Mouse (Mus musculus) limb, embryonic 15.5 days (tissue): ENCODE measurements around the gene Ell2. TPM values are rescaled to one million over a fixed set of nuclear protein-coding genes. Genes with fewer than 3 reads are reported as not detected.

Source experiments
- ATAC-seq: fragments of 200-750 bp; cut with Nextera tagmentation; 2 replicates; pipeline ENCODE4 v1.8.0; 2017; ENCODE audit warnings: low read depth, moderate TSS enrichment; ENCODE audit not compliant: insufficient number of reproducible peaks, low FRiP score, low TSS enrichment
- H3K27ac ChIP-seq: fragments of 300-500 bp; sonication (generic); 2 replicates; pipeline ENCODE4 v1.5.1; 2015; ENCODE audit warnings: moderate library complexity, mild to moderate bottlenecking, inconsistent platforms
- H3K27me3 ChIP-seq: fragments of 300-500 bp; sonication (generic); 2 replicates; pipeline ENCODE4 v1.6.1; 2015; ENCODE audit warnings: inconsistent platforms
- H3K36me3 ChIP-seq: fragments of 300-500 bp; sonication (generic); 2 replicates; pipeline ENCODE4 v1.6.1; 2015; ENCODE audit warnings: inconsistent platforms
- H3K4me1 ChIP-seq: fragments of 300-500 bp; sonication (generic); 2 replicates; pipeline ENCODE4 v1.6.1; 2015; ENCODE audit warnings: inconsistent platforms
- H3K4me2 ChIP-seq: fragments of 300-500 bp; sonication (generic); 2 replicates; pipeline ENCODE4 v1.6.1; 2015; ENCODE audit warnings: mild to moderate bottlenecking, inconsistent platforms
- H3K4me3 ChIP-seq: fragments of 300-500 bp; sonication (generic); 2 replicates; pipeline ENCODE4 v1.5.1; 2015; ENCODE audit warnings: mild to moderate bottlenecking, inconsistent platforms
- H3K9ac ChIP-seq: fragments of 300-500 bp; sonication (generic); 2 replicates; pipeline ENCODE4 v1.6.1; 2015; ENCODE audit warnings: inconsistent platforms
- H3K9me3 ChIP-seq: fragments of 300-500 bp; sonication (generic); 2 replicates; pipeline ENCODE4 v1.6.1; 2016; ENCODE audit warnings: inconsistent platforms
- WGBS: fragments of 180-500 bp; shearing (Covaris S2); methylation state at CpG from one replicate; pipeline ENCODE4 v1.1.7; 2015; 5-methylcytosine and 5-hydroxymethylcytosine counted together
- polyA plus RNA-seq: library from polyadenylated mRNA; unstranded; fragments of >200 nt; fragmentation: Nextera tagmentation; extraction: Ambion mirVana; gene quantifications from 2 replicates; pipeline ENCODE4 v1.2.1, GENCODE M21; 2015

Ell2 gene
- polyA plus RNA-seq, 1 experiment from 2014 or later = 13.3 TPM

- H3K4me1 ChIP-seq = no peaks in the 10 kb centered on the region
- H3K4me2 ChIP-seq = no peak overlapping the region
- H3K9me3 ChIP-seq = no peaks in the 10 kb centered on the region
- H3K36me3 ChIP-seq = no peaks in the 10 kb centered on the region
- no peak for ATAC-seq
- WGBS = 58% methylated on average over 6 of the region's 6 CpGs
- H3K9ac ChIP-seq = no peak overlapping the region
- no peak overlapping the region for H3K4me3 ChIP-seq
- H3K27me3 ChIP-seq = no peaks in the 10 kb centered on the region
- no peak overlapping the region for H3K27ac ChIP-seq
These were observed 87.5 kb downstream of the Ell2 start for GRCm38 (mm10) chr13:75793863-75794629.

- Histone ChIP-seq H3K27me3 (no peaks in the 10 kb centered on the region), H3K9ac (no peak overlapping the region), H3K4me3 (peak overlapping the region; percentile 27), H3K4me1 (no peaks in the 10 kb centered on the region), H3K4me2 (peak overlapping the region; percentile 45), H3K27ac (no peak overlapping the region), H3K9me3 (no peaks in the 10 kb centered on the region), H3K36me3 (no peaks in the 10 kb centered on the region)
- 25% methylated on average over 18 of the region's 18 CpGs for WGBS
- ATAC-seq = peak; percentile 81
These were observed 91.0 kb downstream of the Ell2 start for GRCm38 (mm10) chr13:75797369-75798141.

DNA sequence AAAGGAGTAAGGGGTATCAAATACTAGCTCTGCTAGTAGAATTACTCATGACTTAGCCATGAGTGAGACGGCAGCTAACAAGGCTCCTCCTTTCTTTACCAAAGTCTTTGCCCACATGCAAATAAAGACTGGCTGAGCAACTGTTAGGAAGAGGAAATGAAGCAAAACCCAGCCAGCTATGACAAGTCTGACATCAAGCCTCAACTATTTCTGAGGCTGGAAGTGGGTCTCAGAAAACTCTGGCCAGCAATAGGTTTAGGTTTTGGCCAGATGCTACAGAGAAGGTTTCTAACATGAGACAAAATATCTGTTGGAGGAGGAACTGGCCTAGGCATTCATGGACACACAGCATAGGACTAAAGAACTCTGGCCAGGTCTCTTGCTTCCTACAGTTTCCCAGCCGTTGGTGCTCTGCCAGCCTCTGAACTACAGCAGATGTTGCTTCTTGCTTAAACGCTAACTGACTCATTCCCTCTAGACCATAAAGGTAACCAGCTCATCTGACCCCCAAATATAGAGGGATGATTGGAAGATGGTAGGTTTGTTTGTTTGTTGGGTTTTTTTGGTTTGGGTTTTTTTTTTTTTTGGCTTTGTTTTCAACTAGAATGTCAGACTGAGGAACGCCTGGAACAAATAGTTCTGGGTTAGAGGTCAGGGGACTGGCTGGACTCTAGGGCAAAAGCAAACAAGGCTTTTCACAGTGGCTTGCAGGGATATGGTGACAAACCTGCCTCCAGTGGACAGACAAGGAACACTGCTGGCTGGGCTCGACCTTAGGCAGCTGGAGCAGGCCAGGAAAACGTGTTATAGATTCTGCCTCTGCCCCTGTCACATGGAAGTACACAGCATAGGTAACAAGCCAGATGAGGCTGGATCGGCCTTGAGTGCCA, 92.1 kb downstream of the Ell2 start:
- Histone ChIP-seq H3K4me1 (no peaks in the 10 kb centered on the region), H3K27me3 (no peaks in the 10 kb centered on the region), H3K4me3 (no peak overlapping the region), H3K36me3 (no peaks in the 10 kb centered on the region), H3K27ac (peak overlapping the region; percentile 17; the same call in 1 of the 2 replicates), H3K4me2 (no peak overlapping the region), H3K9me3 (no peaks in the 10 kb centered on the region), H3K9ac (no peak overlapping the region)
- no peak for ATAC-seq
- WGBS = 62% methylated on average over 7 of the region's 7 CpGs

GRCm38 (mm10) chr13:75799421-75799820, 92.9 kb downstream of the Ell2 start:
- Histone ChIP-seq H3K27ac (no peak overlapping the region), H3K4me2 (no peak overlapping the region), H3K4me1 (no peaks in the 10 kb centered on the region), H3K27me3 (no peaks in the 10 kb centered on the region), H3K9ac (no peak overlapping the region), H3K4me3 (no peak overlapping the region), H3K9me3 (no peaks in the 10 kb centered on the region), H3K36me3 (no peaks in the 10 kb centered on the region)
- WGBS = 90% methylated on average over 3 of the region's 3 CpGs
- ATAC-seq = no peak

GRCm38 (mm10) chr13:75807969-75808368, 101.4 kb downstream of the Ell2 start:
- no peak overlapping the region for H3K9ac ChIP-seq
- no peaks in the 10 kb centered on the region for H3K9me3 ChIP-seq
- no peak overlapping the region for H3K4me3 ChIP-seq
- no peak overlapping the region for H3K27ac ChIP-seq
- no peaks in the 10 kb centered on the region for H3K4me1 ChIP-seq
- 72% methylated on average over 1 of the region's 1 CpGs for WGBS
- H3K27me3 ChIP-seq = no peaks in the 10 kb centered on the region
- ATAC-seq = no peak
- no peak overlapping the region for H3K4me2 ChIP-seq
- H3K36me3 ChIP-seq = no peaks in the 10 kb centered on the region

DNA sequence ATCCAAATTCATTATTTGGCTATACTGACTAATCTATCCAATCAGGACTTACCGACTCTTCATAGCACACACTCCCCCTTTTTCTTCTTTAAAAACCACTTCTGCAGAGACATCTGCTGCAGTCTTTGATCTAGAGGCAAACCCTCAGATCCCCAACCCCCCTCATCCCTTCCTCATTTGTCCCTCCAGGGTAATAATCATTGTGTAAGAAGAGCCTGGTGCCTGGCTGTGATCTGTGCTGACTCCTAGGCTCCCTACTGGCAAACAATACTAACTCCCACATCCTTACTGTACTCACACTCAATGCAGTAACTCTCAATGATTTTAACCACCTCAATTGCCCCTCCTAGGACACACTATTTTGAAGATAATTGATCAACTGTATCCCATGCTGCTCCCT, 103.4 kb downstream of the Ell2 start:
- H3K4me2 ChIP-seq = no peak overlapping the region
- no peaks in the 10 kb centered on the region for H3K9me3 ChIP-seq
- no peak for ATAC-seq
- no peak overlapping the region for H3K27ac ChIP-seq
- H3K9ac ChIP-seq = no peak overlapping the region
- H3K27me3 ChIP-seq = no peaks in the 10 kb centered on the region
- H3K4me3 ChIP-seq = no peak overlapping the region
- no peaks in the 10 kb centered on the region for H3K4me1 ChIP-seq
- 51% methylated on average over 1 of the region's 1 CpGs for WGBS
- H3K36me3 ChIP-seq = no peaks in the 10 kb centered on the region

DNA sequence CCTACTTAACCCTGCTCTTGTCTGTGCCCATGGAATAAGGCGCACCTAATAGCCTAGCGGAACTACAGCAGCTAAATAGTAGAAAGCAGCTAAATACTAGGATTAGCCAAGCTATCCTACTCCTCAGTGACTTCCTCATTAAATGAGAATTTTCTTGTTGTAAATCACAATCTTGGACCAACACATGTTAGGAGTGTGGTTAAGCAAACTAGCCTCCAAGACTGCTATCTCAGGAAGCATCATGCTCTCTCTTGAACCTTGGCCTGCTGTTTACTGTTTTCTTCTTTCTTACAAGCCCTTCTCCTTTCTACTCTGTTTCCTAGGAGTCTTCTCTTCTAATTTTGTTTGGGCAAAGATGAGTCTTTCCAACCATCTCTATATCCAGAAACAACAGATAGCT, 110.6 kb downstream of the Ell2 start:
- ATAC-seq = no peak
- Histone ChIP-seq H3K4me3 (no peak overlapping the region), H3K36me3 (no peaks in the 10 kb centered on the region), H3K4me1 (no peaks in the 10 kb centered on the region), H3K27me3 (no peaks in the 10 kb centered on the region), H3K9ac (no peak overlapping the region), H3K9me3 (no peaks in the 10 kb centered on the region), H3K4me2 (no peak overlapping the region), H3K27ac (no peak overlapping the region)
- 94% methylated on average over 2 of the region's 2 CpGs for WGBS

- no peaks in the 10 kb centered on the region for H3K36me3 ChIP-seq
- H3K4me2 ChIP-seq = no peak overlapping the region
- H3K4me3 ChIP-seq = no peak overlapping the region
- no peaks in the 10 kb centered on the region for H3K9me3 ChIP-seq
- H3K4me1 ChIP-seq = no peaks in the 10 kb centered on the region
- 44% methylated on average over 3 of the region's 3 CpGs for WGBS
- no peak overlapping the region for H3K27ac ChIP-seq
- no peak overlapping the region for H3K9ac ChIP-seq
- ATAC-seq = no peak
- H3K27me3 ChIP-seq = no peaks in the 10 kb centered on the region
These were observed 111.9 kb downstream of the Ell2 start for GRCm38 (mm10) chr13:75818486-75818885.

DNA sequence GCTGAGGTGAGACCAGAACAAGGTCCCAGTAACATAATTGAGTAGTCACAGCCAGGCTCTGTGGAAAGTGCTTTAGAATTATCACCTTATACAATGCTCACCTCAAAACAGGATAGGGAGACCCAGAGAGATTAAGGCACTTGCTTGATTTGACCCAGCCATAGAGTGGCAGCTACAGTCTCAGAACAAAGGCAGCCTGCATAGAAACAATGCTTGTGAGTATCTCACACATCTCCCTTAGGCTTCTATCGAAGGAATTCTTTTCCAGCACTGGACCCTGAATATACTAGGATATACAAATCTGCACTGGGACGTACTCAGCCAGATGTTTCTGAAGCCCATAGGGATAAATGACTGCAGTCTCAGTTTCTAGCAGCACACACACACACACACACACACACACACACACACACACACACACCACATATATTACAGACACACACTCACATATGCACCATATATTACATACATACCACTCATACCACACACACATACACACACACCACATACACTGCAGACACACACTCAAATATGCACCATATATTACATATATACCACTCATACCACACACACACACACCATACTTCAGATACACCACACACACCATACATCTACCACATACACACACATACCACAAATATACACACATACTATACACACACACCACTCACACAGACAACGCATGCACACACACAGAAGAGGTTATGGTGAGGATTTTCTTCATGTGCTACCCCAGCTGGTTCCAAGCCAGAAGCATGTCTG, 112.6 kb downstream of the Ell2 start:
- Histone ChIP-seq H3K36me3 (no peaks in the 10 kb centered on the region), H3K27ac (no peak overlapping the region), H3K4me3 (no peak overlapping the region), H3K9me3 (no peaks in the 10 kb centered on the region), H3K9ac (no peak overlapping the region), H3K4me2 (no peak overlapping the region), H3K27me3 (no peaks in the 10 kb centered on the region), H3K4me1 (no peaks in the 10 kb centered on the region)
- no peak for ATAC-seq
- WGBS = 78% methylated on average over 3 of the region's 3 CpGs

DNA sequence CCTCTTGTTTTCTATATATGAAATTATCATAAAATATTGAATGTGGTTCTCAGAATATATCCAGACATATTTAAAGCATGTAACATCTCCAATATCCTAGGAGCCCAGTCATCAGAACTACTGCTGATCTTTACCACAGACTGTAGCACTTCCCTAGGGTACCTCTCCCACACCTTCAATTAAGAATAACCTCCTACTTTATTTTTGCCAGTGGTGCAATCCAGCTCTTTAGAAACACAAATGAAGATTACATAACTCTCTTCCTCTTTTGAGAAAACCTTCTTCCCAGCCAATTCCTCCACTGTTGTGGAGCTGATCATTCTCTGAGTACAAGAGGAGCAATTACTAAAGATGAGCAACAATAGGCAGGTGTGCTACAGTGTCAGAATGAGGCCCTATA, 113.3 kb downstream of the Ell2 start:
- Histone ChIP-seq H3K4me2 (no peak overlapping the region), H3K4me1 (no peaks in the 10 kb centered on the region), H3K36me3 (no peaks in the 10 kb centered on the region), H3K4me3 (no peak overlapping the region), H3K27me3 (no peaks in the 10 kb centered on the region), H3K9me3 (no peaks in the 10 kb centered on the region), H3K27ac (no peak overlapping the region), H3K9ac (no peak overlapping the region)
- ATAC-seq = no peak
